Mouse (Mus musculus) liver, postnatal 0 days (tissue): ENCODE results near the gene Pakap.

Experiments
- CTCF ChIP-seq: sonication (generic); IDR thresholded peaks from 2 replicates; pipeline ENCODE4 v1.5.1; 2016; ENCODE audit warnings: antibody characterized with exemption, low read depth
- EP300 ChIP-seq: IDR thresholded peaks from 2 replicates; pipeline ENCODE4 v1.6.1; 2016; ENCODE audit warnings: antibody characterized with exemption, low read depth, mild to moderate bottlenecking

- TF ChIP-seq CTCF (no peak), EP300 (no peak)
Measured at GRCm38 (mm10) chr4:57730047-57730446, 162.1 kb downstream of the Pakap start.
